14 mouse cellular contexts compared by ENCODE assay signal in genomic region chr17:57865996-57866395, GRCm38 (mm10).
"Had no signal": no experiment of that assay in that cellular context is flagged by ENCODE, and none has a peak within 500 bp of the region (broad histone marks: within the 10 kb centered on the region; RNA-seq: fewer than 3 reads in every experiment).

No protein-coding gene starts in this region.

- DNase-seq: gastrocnemius, postnatal 14 days; gastrocnemius, postnatal 36 days; heart, adult 11 months; heart, adult 2 months; heart, postnatal 14 days; heart, postnatal 36 days; kidney, adult 11 months; kidney, adult 2 months; kidney, adult 9 months; kidney, postnatal 14 days; kidney, postnatal 36 days; layer of hippocampus, adult 9-11 months; layer of hippocampus, postnatal 36 days; left cerebral cortex, postnatal 4 days had no signal
